Mouse (Mus musculus) ES-E14 (cell line): ENCODE results near the gene Susd5. TPM values are rescaled to one million over a fixed set of nuclear protein-coding genes. Genes with fewer than 3 reads are reported as not detected.

Source experiments
- DNase-seq: peaks from one replicate; pipeline ENCODE4 v3.0.0-alpha.2; 2013; ENCODE audit warnings: low read depth, low spot score
- H3K27ac ChIP-seq: 2 replicates; pipeline ENCODE4 v1.5.1; 2012; ENCODE audit warnings: low read depth, mild to moderate bottlenecking, low read length, moderate library complexity, mixed read lengths; ENCODE audit not compliant: poor library complexity, insufficient read depth, severe bottlenecking
- H3K36me3 ChIP-seq: 2 replicates; pipeline ENCODE4 v1.6.1; 2012; ENCODE audit warnings: mild to moderate bottlenecking, low read length, moderate library complexity, mixed read lengths; ENCODE audit not compliant: control insufficient read depth, poor library complexity, insufficient read depth, severe bottlenecking
- H3K4me1 ChIP-seq, 2 experiments: fragments of 150-350 bp in 1 of 2; sonication (generic) in 1 of 2; 2 replicates each; pipeline ENCODE4 v1.6.1; 2012; ENCODE audit warnings: low read length in 2 of 2, mild to moderate bottlenecking in 1 of 2, mixed read lengths in 1 of 2; ENCODE audit not compliant: control insufficient read depth in 2 of 2, insufficient read depth in 2 of 2, poor library complexity in 1 of 2
- H3K4me3 ChIP-seq, 2 experiments: fragments of 150-350 bp in 1 of 2; sonication (generic) in 1 of 2; 2 replicates each; pipeline ENCODE4 v1.5.1; 2012; ENCODE audit warnings: low read length in 2 of 2, low read depth in 1 of 2, mild to moderate bottlenecking in 1 of 2, mixed read lengths in 1 of 2; ENCODE audit not compliant: insufficient read depth in 1 of 2, poor library complexity in 1 of 2, severe bottlenecking in 1 of 2
- H3K9ac ChIP-seq: 2 replicates; pipeline ENCODE4 v1.6.1; 2012; ENCODE audit warnings: low read depth, mild to moderate bottlenecking, low read length, mixed read lengths; ENCODE audit not compliant: poor library complexity, insufficient read depth, severe bottlenecking
- H3K9me3 ChIP-seq: fragments of 150-350 bp; sonication (generic); 2 replicates; pipeline ENCODE4 v1.6.1; 2012; ENCODE audit warnings: low read depth, mild to moderate bottlenecking, low read length; ENCODE audit not compliant: control insufficient read depth, insufficient read depth
- CHD2 ChIP-seq: IDR thresholded peaks from 2 replicates; pipeline ENCODE4 v1.6.1; 2014; ENCODE audit warnings: mild to moderate bottlenecking, low read depth, low read length, inconsistent platforms
- HCFC1 ChIP-seq: IDR thresholded peaks from 2 replicates; pipeline ENCODE4 v1.6.1; 2012; ENCODE audit warnings: low read length, inconsistent platforms, borderline replicate concordance; ENCODE audit not compliant: insufficient read depth
- MAFK ChIP-seq: IDR thresholded peaks from 2 replicates; pipeline ENCODE4 v1.6.1; 2014; ENCODE audit warnings: mild to moderate bottlenecking, low read depth, low read length, inconsistent platforms; ENCODE audit not compliant: insufficient read depth
- ZC3H11A ChIP-seq: IDR thresholded peaks from 2 replicates; pipeline ENCODE4 v1.6.1; 2012; ENCODE audit warnings: low read depth, mild to moderate bottlenecking, inconsistent platforms, low read length, borderline replicate concordance
- ZNF384 ChIP-seq: IDR thresholded peaks from 2 replicates; pipeline ENCODE4 v1.6.1; 2012; ENCODE audit warnings: low read depth, low read length, inconsistent platforms
- in situ Hi-C, 2 experiments: fragments of 600-800 bp; cut with MboI; formaldehyde crosslinking; loops; one replicate each; pipeline ENCODE4 v1.15.1; 2025; ENCODE audit warnings: low sequenced_read_pairs in 2 of 2, inconsistent platforms in 1 of 2; ENCODE audit not compliant: unreplicated experiment in 2 of 2
- total RNA-seq: library from RNA; depleted of rRNA; stranded (reverse); fragments of 300-350 nt; gene quantifications from 2 replicates; pipeline ENCODE4 v1.2.3, GENCODE M21; 2012

Gene Susd5
- total RNA-seq, 1 experiment: 0.98 TPM

GRCm38 (mm10) chr9:114014034-114014433, 42.9 kb upstream of the Susd5 start:
- Histone ChIP-seq H3K9ac (no peak overlapping the region), H3K9me3 (no peaks in the 10 kb centered on the region), H3K4me1 (peaks cover 2 to 4% of the 10 kb centered on the region in 2 experiments; a peak in 1 of 4 replicates), H3K4me3 (no peak overlapping the region), H3K27ac (no peak overlapping the region), H3K36me3 (no peaks in the 10 kb centered on the region; the same call in 1 of the 2 replicates)
- TF ChIP-seq CHD2 (no peak), HCFC1 (no peak), ZC3H11A (no peak), ZNF384 (no peak), MAFK (no peak)
- no peak for DNase-seq
- in situ Hi-C loops: no loop called here

- Histone ChIP-seq H3K9ac (no peak overlapping the region), H3K36me3 (no peaks in the 10 kb centered on the region; the same call in 1 of the 2 replicates), H3K4me3 (no peak overlapping the region), H3K27ac (no peak overlapping the region), H3K9me3 (no peaks in the 10 kb centered on the region), H3K4me1 (peaks cover 0 to 2% of the 10 kb centered on the region in 2 experiments; a peak in 1 of 4 replicates)
- peak; percentile 56 for DNase-seq
- TF ChIP-seq MAFK: no peak
- TF ChIP-seq HCFC1: no peak
- TF ChIP-seq ZC3H11A: no peak; the same call in 1 of the 2 replicates
- TF ChIP-seq ZNF384: no peak
- TF ChIP-seq CHD2: no peak
- in situ Hi-C loops: no loop called here
Measured at GRCm38 (mm10) chr9:114015724-114016123, 41.2 kb upstream of the Susd5 start.

- Histone ChIP-seq H3K36me3 (no peaks in the 10 kb centered on the region; the same call in 1 of the 2 replicates), H3K4me3 (no peak overlapping the region), H3K4me1 (peaks cover 0 to 2% of the 10 kb centered on the region in 2 experiments; a peak in 1 of 4 replicates), H3K9ac (no peak overlapping the region), H3K9me3 (no peaks in the 10 kb centered on the region), H3K27ac (no peak overlapping the region; the same call in 1 of the 2 replicates)
- in situ Hi-C loops: no loop called here
- no peak for DNase-seq
- TF ChIP-seq ZC3H11A: no peak
- no peak for TF ChIP-seq HCFC1
- TF ChIP-seq CHD2: no peak
- no peak for TF ChIP-seq MAFK
- no peak for TF ChIP-seq ZNF384
Measured at GRCm38 (mm10) chr9:114016402-114016801, 40.5 kb upstream of the Susd5 start.

DNA sequence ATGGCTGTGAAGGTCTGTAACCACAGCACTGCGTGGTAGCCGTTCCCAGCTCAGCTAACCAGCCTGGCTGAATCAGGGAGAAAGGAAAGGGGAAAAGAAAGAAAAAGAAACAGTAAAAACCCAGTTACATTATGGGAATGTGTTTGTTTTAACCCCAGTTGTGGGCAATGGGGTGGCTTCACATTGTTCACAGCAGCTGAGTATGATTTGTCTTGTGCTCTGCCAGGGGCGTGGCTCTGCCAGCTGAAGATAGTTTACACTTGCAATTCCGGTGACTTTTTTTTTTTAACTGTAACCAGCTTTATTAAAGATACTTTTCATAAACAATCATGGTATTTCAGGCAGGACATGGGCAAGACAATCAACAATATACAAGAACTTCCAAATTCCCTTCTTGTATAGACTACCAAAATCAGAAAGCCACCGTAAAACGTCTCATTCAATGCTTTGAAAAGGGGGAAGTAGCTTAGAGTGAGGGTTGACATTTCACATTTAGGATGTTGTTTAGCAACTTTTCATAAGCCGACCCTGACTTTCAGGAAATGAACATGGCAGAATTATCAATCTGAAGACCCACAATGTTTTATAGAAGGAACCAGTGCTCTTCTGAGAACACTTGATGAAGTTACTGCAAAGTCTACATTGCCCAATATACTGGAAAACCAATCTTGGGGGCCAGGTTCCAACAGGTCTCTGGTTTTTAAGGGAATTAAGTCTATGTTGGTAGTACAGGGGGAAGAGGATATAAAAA, 37.8 kb upstream of the Susd5 start:
- Histone ChIP-seq H3K4me3 (no peak overlapping the region), H3K4me1 (no peaks in the 10 kb centered on the region), H3K9me3 (no peaks in the 10 kb centered on the region), H3K9ac (no peak overlapping the region), H3K27ac (no peak overlapping the region), H3K36me3 (no peaks in the 10 kb centered on the region; the same call in 1 of the 2 replicates)
- in situ Hi-C loops: no loop called here
- no peak for DNase-seq
- TF ChIP-seq CHD2: no peak
- TF ChIP-seq ZC3H11A: no peak
- TF ChIP-seq MAFK: no peak
- no peak for TF ChIP-seq ZNF384
- no peak for TF ChIP-seq HCFC1
